Mouse (Mus musculus) hindbrain, postnatal 0 days (tissue): ENCODE data around the gene Orm3. TPM values are rescaled to one million over a fixed set of nuclear protein-coding genes. Genes with fewer than 3 reads are reported as not detected.

ENCODE experiments used
- ATAC-seq: fragments of 200-750 bp; cut with Nextera tagmentation; 2 replicates; pipeline ENCODE4 v1.8.0; 2017; ENCODE audit warnings: mild to moderate bottlenecking, moderate TSS enrichment, moderate library complexity
- DNase-seq: peaks from one replicate; pipeline ENCODE4 v3.0.0-alpha.2; 2015; ENCODE audit warnings: low spot score
- H3K27ac ChIP-seq: fragments of 300-500 bp; sonication (generic); 2 replicates; pipeline ENCODE4 v1.5.1; 2014; ENCODE audit warnings: mild to moderate bottlenecking
- H3K27me3 ChIP-seq: fragments of 300-500 bp; sonication (generic); 2 replicates; pipeline ENCODE4 v1.6.1; 2014; ENCODE audit warnings: low read length, mixed read lengths; ENCODE audit not compliant: insufficient read depth
- H3K36me3 ChIP-seq: fragments of 300-500 bp; sonication (generic); 2 replicates; pipeline ENCODE4 v1.6.1; 2014; ENCODE audit warnings: low read length, mixed read lengths; ENCODE audit not compliant: insufficient read depth
- H3K4me1 ChIP-seq: fragments of 300-500 bp; sonication (generic); 2 replicates; pipeline ENCODE4 v1.6.1; 2014; ENCODE audit warnings: antibody characterized with exemption, low read length, mixed read lengths; ENCODE audit not compliant: insufficient read depth
- H3K4me2 ChIP-seq: fragments of 300-500 bp; sonication (generic); 2 replicates; pipeline ENCODE4 v1.6.1; 2014; ENCODE audit warnings: low read depth, mild to moderate bottlenecking, low read length, moderate library complexity, mixed read lengths
- H3K4me3 ChIP-seq: fragments of 300-500 bp; sonication (generic); 2 replicates; pipeline ENCODE4 v1.5.1; 2014; ENCODE audit warnings: low read length
- H3K9ac ChIP-seq: fragments of 300-500 bp; sonication (generic); replicated peaks from 2 replicates; pipeline ENCODE4 v1.6.1; 2014; ENCODE audit warnings: mild to moderate bottlenecking, low read length, moderate library complexity, mixed read lengths
- H3K9me3 ChIP-seq: fragments of 300-500 bp; sonication (generic); 2 replicates; pipeline ENCODE4 v1.6.1; 2016; ENCODE audit warnings: low read length, mixed read lengths
- CTCF ChIP-seq: IDR thresholded peaks from 2 replicates; pipeline ENCODE4 v1.5.1; 2016; ENCODE audit warnings: antibody characterized with exemption, control low read depth, low read depth
- WGBS: fragments of 180-500 bp; shearing (Covaris S2); extraction: QIAGEN DNeasy Blood & Tissue Kit; methylation state at CpG from one replicate; pipeline ENCODE4 v1.1.7; 2014; 5-methylcytosine and 5-hydroxymethylcytosine counted together
- polyA plus RNA-seq: library from polyadenylated mRNA; unstranded; fragments of >200 nt; fragmentation: Nextera tagmentation; extraction: Ambion mirVana; gene quantifications from 2 replicates; pipeline ENCODE4 v1.2.1, GENCODE M21; 2015
- total RNA-seq: library from RNA; depleted of rRNA; stranded (reverse); fragments of >200 nt; gene quantifications from 2 replicates; pipeline ENCODE4 v1.2.3, GENCODE M21; 2014

The Orm3 gene
- total and polyA plus RNA-seq, 2 experiments from 2014 or later, result not detected

DNA sequence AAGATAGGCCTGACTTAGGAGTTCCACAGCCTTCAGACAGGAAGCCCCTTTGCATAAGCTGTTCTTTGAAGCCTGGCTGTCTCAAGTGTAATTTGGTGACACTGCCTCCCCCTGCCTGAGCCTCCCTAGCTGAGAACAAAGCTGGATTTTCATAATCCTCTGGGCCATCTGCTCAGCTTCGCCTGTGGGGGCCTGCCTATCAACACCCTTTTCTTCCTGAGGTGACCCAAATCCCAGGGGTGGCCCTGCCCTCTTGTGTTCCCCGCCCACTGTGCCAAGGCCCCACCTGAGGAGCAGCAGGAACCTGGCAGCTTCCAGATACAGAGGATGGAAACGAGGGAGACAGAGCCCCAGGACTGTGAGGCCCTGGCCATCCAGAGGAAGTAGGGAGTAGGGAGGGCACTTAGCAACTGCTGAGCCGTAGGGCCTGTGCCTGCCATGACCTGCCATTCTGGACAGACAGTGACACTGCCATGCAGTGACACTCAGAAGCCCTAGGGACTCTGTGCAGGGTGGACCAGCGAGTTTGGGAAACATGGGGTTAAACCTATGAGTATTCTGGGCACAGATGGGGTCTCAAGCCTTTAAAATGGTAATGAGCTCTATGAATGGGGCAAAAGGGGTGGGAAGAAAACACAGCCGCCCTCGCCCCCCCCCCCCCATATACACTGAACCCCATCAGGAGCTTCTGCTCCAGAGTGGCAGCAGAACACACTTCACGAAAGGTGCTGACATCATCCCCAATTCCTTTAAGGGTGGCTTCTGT is 33.3 kb downstream of the Orm3 start:
- Histone ChIP-seq H3K4me1 (peaks cover 8% of the 10 kb centered on the region; the same call in 1 of the 2 replicates), H3K9ac (peak overlapping the region; percentile 17; the same call in 1 of the 2 replicates), H3K27ac (peak overlapping the region; percentile 64; the same call in 1 of the 2 replicates), H3K4me2 (no peak overlapping the region), H3K9me3 (no peaks in the 10 kb centered on the region), H3K27me3 (no peaks in the 10 kb centered on the region), H3K4me3 (no peak overlapping the region), H3K36me3 (peaks cover 4% of the 10 kb centered on the region; the same call in 1 of the 2 replicates)
- no peak for TF ChIP-seq CTCF
- DNase-seq (peak; percentile 42), ATAC-seq (peak; percentile 56)
- WGBS, result 23% methylated on average over 8 of the region's 8 CpGs

DNA sequence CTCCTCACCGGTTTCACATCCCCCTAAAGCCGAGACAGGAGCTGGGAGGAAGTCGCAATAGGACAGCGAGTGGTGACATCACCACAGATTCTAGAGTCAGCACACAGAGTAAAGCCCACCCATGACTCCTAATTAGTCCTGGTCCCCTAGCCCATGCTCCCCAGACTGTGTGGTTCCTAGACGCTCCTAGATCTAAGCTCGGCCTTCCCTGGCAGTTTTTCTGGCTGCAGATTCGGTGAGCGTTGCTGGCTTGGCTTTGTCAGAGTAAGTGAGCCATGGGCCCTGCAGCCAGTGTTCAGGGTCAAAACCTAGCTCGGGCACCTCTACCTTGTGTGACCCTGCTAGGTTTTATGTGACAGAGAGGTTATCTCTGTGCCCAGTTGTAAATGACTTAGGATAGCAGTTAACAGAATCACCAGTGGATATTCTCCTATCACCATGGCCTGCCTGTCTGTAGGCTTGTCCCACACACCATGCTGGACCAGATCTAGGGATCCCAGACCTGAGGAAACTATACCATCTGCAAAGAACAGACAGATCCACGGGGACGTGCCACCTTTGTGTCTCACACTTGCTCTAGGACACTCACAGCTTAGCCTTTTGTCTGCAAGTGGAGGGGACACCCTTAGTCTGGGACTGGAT is 34.0 kb downstream of the Orm3 start:
- no peak overlapping the region for H3K9ac ChIP-seq
- TF ChIP-seq CTCF, result no peak
- H3K27ac ChIP-seq, result 0 out of 2 replicates have a peak overlapping the region, but pooled peaks have one; percentile 64
- H3K9me3 ChIP-seq, result no peaks in the 10 kb centered on the region
- ATAC-seq, result peak; percentile 77
- H3K4me1 ChIP-seq, result peaks cover 8% of the 10 kb centered on the region; the same call in 1 of the 2 replicates
- no peak overlapping the region for H3K4me2 ChIP-seq
- 36% methylated on average over 11 of the region's 11 CpGs for WGBS
- H3K36me3 ChIP-seq, result peaks cover 2% of the 10 kb centered on the region; the same call in 1 of the 2 replicates
- DNase-seq, result peak; percentile 14
- H3K27me3 ChIP-seq, result no peaks in the 10 kb centered on the region
- H3K4me3 ChIP-seq, result no peak overlapping the region

GRCm38 (mm10) chr4:63391322-63391721 is 35.4 kb downstream of the Orm3 start:
- Histone ChIP-seq H3K9ac (no peak overlapping the region), H3K9me3 (no peaks in the 10 kb centered on the region), H3K4me2 (no peak overlapping the region), H3K36me3 (no peaks in the 10 kb centered on the region; the same call in 1 of the 2 replicates), H3K27me3 (no peaks in the 10 kb centered on the region), H3K4me1 (peaks cover 8% of the 10 kb centered on the region; the same call in 1 of the 2 replicates), H3K4me3 (no peak overlapping the region), H3K27ac (no peak overlapping the region; the same call in 1 of the 2 replicates)
- TF ChIP-seq CTCF, result no peak
- DNase-seq (no peak), ATAC-seq (no peak)
- WGBS, result 90% methylated on average over 6 of the region's 6 CpGs

GRCm38 (mm10) chr4:63397981-63398537 is 42.1 kb downstream of the Orm3 start:
- H3K9ac ChIP-seq, result no peak overlapping the region
- H3K4me3 ChIP-seq, result no peak overlapping the region
- H3K27me3 ChIP-seq, result no peaks in the 10 kb centered on the region
- peaks cover 5% of the 10 kb centered on the region; the same call in 1 of the 2 replicates for H3K4me1 ChIP-seq
- no peak for DNase-seq
- no peaks in the 10 kb centered on the region; the same call in 1 of the 2 replicates for H3K36me3 ChIP-seq
- ATAC-seq, result no peak
- WGBS, result 82% methylated on average over 10 of the region's 10 CpGs
- no peak overlapping the region for H3K27ac ChIP-seq
- no peaks in the 10 kb centered on the region for H3K9me3 ChIP-seq
- no peak overlapping the region for H3K4me2 ChIP-seq
- TF ChIP-seq CTCF, result no peak

DNA sequence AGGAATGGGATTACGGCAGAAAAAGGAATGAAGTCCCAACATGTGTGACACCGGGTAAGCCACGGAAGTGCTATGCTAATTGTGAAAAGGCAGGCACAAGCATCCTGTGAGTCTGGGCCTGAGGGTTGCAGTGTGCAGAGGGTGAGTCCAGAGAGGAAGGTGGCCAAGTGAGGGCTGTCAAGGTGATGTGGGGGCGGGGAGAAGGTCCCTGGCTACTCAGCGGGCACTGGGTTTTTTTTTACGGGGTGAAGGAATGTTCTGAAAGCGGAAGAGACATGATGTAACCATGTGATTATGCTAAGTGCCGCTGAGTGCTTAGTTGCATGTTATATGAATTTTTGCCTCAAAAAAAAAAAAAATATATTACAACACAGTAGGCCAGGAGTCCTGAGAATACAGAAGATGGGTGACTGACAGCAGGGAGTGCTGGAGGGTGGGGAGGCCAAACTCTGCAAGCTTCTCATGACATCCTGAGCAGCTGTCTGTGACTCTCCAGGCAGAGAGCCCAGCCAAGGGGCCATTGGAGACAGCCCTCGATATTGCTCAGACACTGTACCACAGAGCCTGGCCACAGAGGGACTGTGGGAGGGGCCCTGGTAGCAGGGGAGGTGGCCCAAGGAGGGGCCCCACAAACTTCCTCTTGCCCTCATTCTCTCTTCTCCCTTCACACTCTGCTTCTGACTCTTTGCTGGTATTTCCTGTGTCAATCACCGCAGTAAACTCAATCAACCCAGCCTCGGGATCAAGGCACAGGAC is 43.1 kb downstream of the Orm3 start:
- H3K4me3 ChIP-seq, result no peak overlapping the region
- H3K27me3 ChIP-seq, result no peaks in the 10 kb centered on the region
- no peak overlapping the region for H3K9ac ChIP-seq
- H3K27ac ChIP-seq, result peak overlapping the region; percentile 51; the same call in 1 of the 2 replicates
- ATAC-seq (no peak), DNase-seq (peak; percentile 24)
- H3K9me3 ChIP-seq, result no peaks in the 10 kb centered on the region
- no peaks in the 10 kb centered on the region; the same call in 1 of the 2 replicates for H3K36me3 ChIP-seq
- peaks cover 15% of the 10 kb centered on the region for H3K4me1 ChIP-seq
- no peak overlapping the region for H3K4me2 ChIP-seq
- 63% methylated on average over 11 of the region's 11 CpGs for WGBS
- TF ChIP-seq CTCF, result no peak

GRCm38 (mm10) chr4:63399691-63400270 is 43.8 kb downstream of the Orm3 start:
- Histone ChIP-seq H3K4me1 (peaks cover 15% of the 10 kb centered on the region), H3K4me2 (no peak overlapping the region), H3K9ac (no peak overlapping the region), H3K4me3 (no peak overlapping the region), H3K27ac (peak overlapping the region; percentile 51; the same call in 1 of the 2 replicates), H3K9me3 (no peaks in the 10 kb centered on the region), H3K36me3 (no peaks in the 10 kb centered on the region; the same call in 1 of the 2 replicates), H3K27me3 (no peaks in the 10 kb centered on the region)
- ATAC-seq (no peak), DNase-seq (peak; percentile 44)
- TF ChIP-seq CTCF, result no peak
- WGBS, result 65% methylated on average over 8 of the region's 8 CpGs
